Mouse (Mus musculus): ENCODE results near the gene Csf3. TPM values are rescaled to one million over a fixed set of nuclear protein-coding genes. Genes with fewer than 3 reads are reported as not detected.
A peak's percentile ranks its signal among the peaks of the same experiment; 100 is the strongest.
"Not testable (repeated sequence)": the region's sequence is repeated elsewhere in the genome, so short reads cannot be mapped to it uniquely, and the experiment has no call there.

Csf3 gene
- polyA plus RNA-seq, 1 experiment, result 0.22 TPM

DNA sequence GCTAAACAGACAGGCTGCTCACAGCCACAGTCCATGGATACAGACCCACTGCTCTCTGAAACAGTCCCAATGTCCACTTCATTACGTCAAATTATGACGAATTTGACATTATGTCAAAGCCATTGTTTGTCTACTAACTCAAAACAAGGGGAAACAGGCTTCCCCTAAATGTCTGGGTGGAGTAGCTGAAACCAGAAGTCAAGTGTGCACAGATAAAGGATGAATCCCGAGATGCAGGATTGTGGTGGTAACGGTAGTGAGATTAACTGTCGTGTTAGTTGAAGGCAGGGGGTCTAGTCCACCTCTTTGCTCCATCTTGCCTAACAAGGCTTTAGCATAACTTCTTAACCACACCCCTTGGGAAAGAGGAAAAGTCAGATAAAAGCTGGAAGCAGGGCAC is 28.6 kb upstream of the Csf3 start:
- H3K27me3 ChIP-seq (ENCODE audit: control insufficient read depth, insufficient read depth, low read length), result no peaks in the 10 kb centered on the region
- H3K4me3 ChIP-seq (ENCODE audit: control insufficient read depth, insufficient read depth, low read length), result no peak overlapping the region
- no peak for DNase-seq
- no peak overlapping the region for H3K27ac ChIP-seq (ENCODE audit: control insufficient read depth, insufficient read depth, low read length)
- no peak for TF ChIP-seq CTCF (IDR thresholded peaks at IDR 0.05; ENCODE audit: borderline replicate concordance, control insufficient read depth, extremely low read depth, insufficient read depth, low read length, poor library complexity)
- TF ChIP-seq POLR2A (IDR thresholded peaks at IDR 0.05; ENCODE audit: control insufficient read depth, extremely low read depth, insufficient read depth, low read length, poor library complexity), result no peak
- WGBS, result 64% methylated on average over 5 of the region's 5 CpGs
- no peaks in the 10 kb centered on the region for H3K4me1 ChIP-seq (replicated peaks; ENCODE audit: control insufficient read depth, insufficient read depth, low read length)
- no peaks in the 10 kb centered on the region for H3K36me3 ChIP-seq (ENCODE audit: control insufficient read depth, insufficient read depth, low read length)

DNA sequence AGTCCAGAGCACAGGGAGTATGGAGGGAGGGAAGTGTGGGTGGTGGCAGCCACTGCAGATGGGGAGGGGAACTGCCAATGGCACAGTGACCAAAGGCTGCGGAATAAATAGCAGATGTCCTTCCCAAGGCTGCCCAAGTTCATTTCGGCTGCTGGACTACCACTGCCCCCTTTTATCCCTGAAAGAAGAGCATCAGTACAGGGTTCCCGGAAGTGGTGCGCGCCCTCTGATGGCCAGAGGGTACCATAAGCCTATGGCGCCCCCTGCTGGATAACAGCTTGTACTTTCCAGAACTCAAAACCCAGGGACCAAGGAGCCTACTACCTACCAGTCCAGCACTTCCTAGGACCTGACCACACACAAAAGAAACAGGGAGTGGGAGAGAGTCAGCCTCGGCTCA is 27.9 kb upstream of the Csf3 start:
- 4% methylated on average over 7 of the region's 7 CpGs for WGBS
- DNase-seq, result peak; percentile 70
- H3K4me1 ChIP-seq (replicated peaks; ENCODE audit: control insufficient read depth, insufficient read depth, low read length); H3K36me3 ChIP-seq (ENCODE audit: control insufficient read depth, insufficient read depth, low read length); H3K4me3 ChIP-seq (ENCODE audit: control insufficient read depth, insufficient read depth, low read length); H3K27ac ChIP-seq (ENCODE audit: control insufficient read depth, insufficient read depth, low read length); H3K27me3 ChIP-seq (ENCODE audit: control insufficient read depth, insufficient read depth, low read length): not testable (repeated sequence)

- 68% methylated on average over 7 of the region's 7 CpGs for WGBS
- no peaks in the 10 kb centered on the region for H3K27me3 ChIP-seq (ENCODE audit: control insufficient read depth, insufficient read depth, low read length)
- no peak overlapping the region for H3K27ac ChIP-seq (ENCODE audit: control insufficient read depth, insufficient read depth, low read length)
- H3K36me3 ChIP-seq (ENCODE audit: control insufficient read depth, insufficient read depth, low read length), result no peaks in the 10 kb centered on the region
- no peak for TF ChIP-seq POLR2A (IDR thresholded peaks at IDR 0.05; ENCODE audit: control insufficient read depth, extremely low read depth, insufficient read depth, low read length, poor library complexity)
- no peak for TF ChIP-seq CTCF (IDR thresholded peaks at IDR 0.05; ENCODE audit: borderline replicate concordance, control insufficient read depth, extremely low read depth, insufficient read depth, low read length, poor library complexity)
- no peak for DNase-seq
- no peaks in the 10 kb centered on the region for H3K4me1 ChIP-seq (replicated peaks; ENCODE audit: control insufficient read depth, insufficient read depth, low read length)
- no peak overlapping the region for H3K4me3 ChIP-seq (ENCODE audit: control insufficient read depth, insufficient read depth, low read length)
Observed at GRCm38 (mm10) chr11:98675829-98676363, 25.2 kb upstream of the Csf3 start.

DNA sequence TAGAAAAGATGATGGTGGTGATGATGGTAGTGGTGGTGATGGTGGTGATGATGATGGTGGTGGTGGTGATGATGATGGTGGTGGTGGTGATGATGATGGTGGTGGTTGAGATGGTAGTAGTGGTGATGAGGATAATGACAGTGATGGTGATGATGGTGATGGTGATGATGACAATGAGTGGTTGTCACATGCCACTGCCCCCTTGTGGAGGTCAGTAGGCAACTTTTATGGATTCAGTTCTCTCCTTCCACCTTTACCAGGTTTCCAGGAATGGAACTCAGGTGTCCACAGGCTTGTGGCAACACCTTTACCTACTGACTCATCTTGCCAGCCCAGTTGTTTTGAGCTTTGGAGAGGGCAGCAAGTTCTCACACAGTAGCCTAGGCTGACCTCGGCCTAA is 21.0 kb upstream of the Csf3 start:
- H3K4me3 ChIP-seq (ENCODE audit: control insufficient read depth, insufficient read depth, low read length), result no peak overlapping the region
- no peak overlapping the region for H3K27ac ChIP-seq (ENCODE audit: control insufficient read depth, insufficient read depth, low read length)
- peaks cover 2% of the 10 kb centered on the region; the same call in 1 of the 2 replicates for H3K4me1 ChIP-seq (replicated peaks; ENCODE audit: control insufficient read depth, insufficient read depth, low read length)
- H3K27me3 ChIP-seq (ENCODE audit: control insufficient read depth, insufficient read depth, low read length), result no peaks in the 10 kb centered on the region
- 100% methylated on average over 1 of the region's 1 CpGs for WGBS
- TF ChIP-seq POLR2A (IDR thresholded peaks at IDR 0.05; ENCODE audit: control insufficient read depth, extremely low read depth, insufficient read depth, low read length, poor library complexity) (no peak), CTCF (IDR thresholded peaks at IDR 0.05; ENCODE audit: borderline replicate concordance, control insufficient read depth, extremely low read depth, insufficient read depth, low read length, poor library complexity) (no peak)
- no peaks in the 10 kb centered on the region; the same call in 1 of the 2 replicates for H3K36me3 ChIP-seq (ENCODE audit: control insufficient read depth, insufficient read depth, low read length)
- no peak for DNase-seq

GRCm38 (mm10) chr11:98680595-98680994 is 20.5 kb upstream of the Csf3 start:
- not testable (repeated sequence) for H3K27me3 ChIP-seq (ENCODE audit: control insufficient read depth, insufficient read depth, low read length); H3K27ac ChIP-seq (ENCODE audit: control insufficient read depth, insufficient read depth, low read length); H3K4me1 ChIP-seq (replicated peaks; ENCODE audit: control insufficient read depth, insufficient read depth, low read length); H3K36me3 ChIP-seq (ENCODE audit: control insufficient read depth, insufficient read depth, low read length); H3K4me3 ChIP-seq (ENCODE audit: control insufficient read depth, insufficient read depth, low read length); DNase-seq
- 92% methylated on average over 4 of the region's 4 CpGs for WGBS

DNA sequence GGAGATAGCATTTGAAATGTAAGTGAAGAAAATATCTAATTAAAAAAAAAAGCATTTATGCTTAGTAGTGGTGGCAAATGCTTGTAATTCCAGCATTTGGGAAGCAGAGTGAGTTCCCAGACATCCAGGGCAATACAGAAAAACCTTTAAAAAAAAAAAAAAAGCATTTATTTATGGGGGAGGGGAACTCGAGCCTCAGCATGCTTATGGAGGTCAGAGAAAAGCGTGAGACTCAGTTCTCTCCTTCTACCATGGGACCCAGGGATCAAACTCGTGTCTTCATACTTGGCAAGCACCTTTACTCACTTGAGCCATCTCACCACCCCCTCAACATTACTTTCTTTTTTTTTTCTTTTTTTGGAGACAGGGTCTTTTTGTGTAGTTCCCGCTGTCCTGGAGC is 19.9 kb upstream of the Csf3 start:
- WGBS, result 90% methylated on average over 4 of the region's 4 CpGs
- H3K4me3 ChIP-seq (ENCODE audit: control insufficient read depth, insufficient read depth, low read length), result no peak overlapping the region
- TF ChIP-seq POLR2A (IDR thresholded peaks at IDR 0.05; ENCODE audit: control insufficient read depth, extremely low read depth, insufficient read depth, low read length, poor library complexity), result no peak
- no peak overlapping the region for H3K27ac ChIP-seq (ENCODE audit: control insufficient read depth, insufficient read depth, low read length)
- no peaks in the 10 kb centered on the region for H3K27me3 ChIP-seq (ENCODE audit: control insufficient read depth, insufficient read depth, low read length)
- no peak for DNase-seq
- H3K4me1 ChIP-seq (replicated peaks; ENCODE audit: control insufficient read depth, insufficient read depth, low read length), result peaks cover 2% of the 10 kb centered on the region; the same call in 1 of the 2 replicates
- peaks cover 12% of the 10 kb centered on the region for H3K36me3 ChIP-seq (ENCODE audit: control insufficient read depth, insufficient read depth, low read length)

DNA sequence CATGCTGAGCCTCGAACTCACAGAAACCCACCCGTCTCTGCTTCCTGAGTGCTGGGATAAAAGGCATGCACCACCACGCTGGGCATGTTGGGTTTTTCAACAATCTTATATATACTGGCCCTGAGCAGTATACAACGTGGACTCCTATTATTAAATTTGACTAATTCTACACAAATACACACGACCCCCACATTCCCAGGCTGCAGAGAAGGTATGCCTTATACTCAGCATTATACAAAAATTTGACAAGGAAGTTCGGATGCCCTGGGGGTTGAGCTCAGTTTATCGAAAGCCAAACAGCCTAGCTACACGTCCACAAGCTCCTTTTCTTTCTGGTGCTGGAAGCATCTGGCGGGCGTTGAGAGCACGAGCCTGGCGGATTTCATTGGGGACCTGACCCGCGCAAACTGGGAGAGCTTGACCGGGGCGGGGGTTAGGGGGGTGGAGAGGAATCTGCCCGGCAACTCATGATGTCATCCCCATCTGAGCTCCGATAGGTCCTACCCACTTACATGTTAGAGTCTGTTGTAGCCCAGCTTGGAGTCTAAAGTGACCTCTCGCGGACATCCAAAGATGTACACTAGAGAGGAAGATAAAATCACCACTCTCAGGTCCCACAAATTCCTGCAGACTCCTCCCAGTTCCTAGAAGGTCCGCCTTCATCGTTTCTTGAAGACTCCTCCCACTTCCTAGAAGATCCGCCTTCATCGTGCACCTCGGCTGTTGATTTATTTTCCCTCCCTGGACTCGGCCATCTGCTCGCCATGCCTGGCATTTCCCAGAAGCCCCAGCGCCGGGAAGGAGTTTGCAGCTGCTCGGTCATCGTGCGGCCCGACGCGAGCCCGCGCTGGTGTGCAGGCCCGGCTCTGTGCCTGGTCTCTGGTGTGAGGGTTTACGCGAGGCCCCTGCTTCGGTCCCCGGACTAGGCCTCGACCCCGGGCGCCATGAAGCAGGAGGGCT is 19.0 kb upstream of the Csf3 start, which contains the start of gene Psmd3:
TSS of gene Psmd3 (plus strand) at position 769 of the 960 bp plus-strand sequence.
- no peak within 1 kb of the TSS for H3K27ac ChIP-seq (ENCODE audit: control insufficient read depth, insufficient read depth, low read length)
- peak within 1 kb of the TSS; percentile 71 for H3K4me3 ChIP-seq (ENCODE audit: control insufficient read depth, insufficient read depth, low read length)
- WGBS, result 3% methylated on average over 45 of the region's 45 CpGs
- H3K4me1 ChIP-seq (replicated peaks; ENCODE audit: control insufficient read depth, insufficient read depth, low read length), result peaks cover 2% of the 10 kb centered on the region; the same call in 1 of the 2 replicates
- DNase-seq, result peak; percentile 98
- TF ChIP-seq POLR2A (IDR thresholded peaks at IDR 0.05; ENCODE audit: control insufficient read depth, extremely low read depth, insufficient read depth, low read length, poor library complexity) (peak; percentile 87), CTCF (IDR thresholded peaks at IDR 0.05; ENCODE audit: borderline replicate concordance, control insufficient read depth, extremely low read depth, insufficient read depth, low read length, poor library complexity) (no peak; the same call in 1 of the 2 replicates)
- no peaks in the 10 kb centered on the region for H3K27me3 ChIP-seq (ENCODE audit: control insufficient read depth, insufficient read depth, low read length)
- peaks cover 17% of the 10 kb centered on the region for H3K36me3 ChIP-seq (ENCODE audit: control insufficient read depth, insufficient read depth, low read length)
